Mouse (Mus musculus): ENCODE measurements around the gene Lmtk2.

The Lmtk2 gene

DNA sequence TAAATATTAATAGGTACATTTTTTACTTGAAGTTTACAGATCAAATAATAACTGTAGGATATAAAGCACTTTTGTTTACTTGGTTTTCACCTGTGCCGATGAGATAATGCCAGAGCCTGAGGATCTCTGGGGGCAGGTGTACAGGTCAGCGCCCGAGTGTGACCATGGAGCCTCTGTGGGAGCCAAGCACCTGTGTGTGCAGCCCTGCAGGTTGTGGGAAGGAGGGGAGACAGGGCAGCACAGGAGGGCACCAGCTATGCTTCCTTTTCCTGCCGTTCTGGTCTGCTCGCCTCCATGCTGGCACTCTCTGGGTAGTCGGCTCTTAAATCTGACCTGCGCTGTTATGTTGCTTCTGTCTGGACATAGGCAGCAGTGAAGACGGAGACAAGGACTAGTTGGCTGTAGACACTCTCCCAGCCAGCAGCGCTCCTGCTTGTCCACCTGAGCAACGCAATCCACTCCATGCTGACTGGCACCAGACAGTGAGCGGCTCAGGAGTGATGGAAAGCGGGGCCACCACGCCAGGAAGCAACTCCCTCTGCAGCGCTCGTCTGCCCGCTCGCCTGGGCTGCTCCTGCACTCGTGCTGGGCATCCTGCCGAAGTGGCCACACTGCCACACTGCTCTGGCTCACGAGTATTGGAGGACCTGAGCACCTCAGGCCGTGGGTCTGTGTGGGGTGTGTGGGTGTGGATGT, 84.3 kb downstream of the Lmtk2 start:
- Histone ChIP-seq H3K27me3 (ENCODE audit: insufficient read depth, low read length) (no peaks in the 10 kb centered on the region), H3K36me3 (ENCODE audit: insufficient read depth, low read length) (peaks cover 71% of the 10 kb centered on the region), H3K4me1 (replicated peaks; ENCODE audit: low read depth, low read length) (peaks cover 80% of the 10 kb centered on the region), H3K9me3 (ENCODE audit: low read length) (no peaks in the 10 kb centered on the region), H3K4me3 (replicated peaks; ENCODE audit: low read length) (peak overlapping the region; percentile 41)
- no peak for TF ChIP-seq CTCF (conservative IDR thresholded peaks at IDR 0.05; ENCODE audit: low read length)
- TF ChIP-seq POU5F1 (IDR thresholded peaks at IDR 0.05; ENCODE audit: borderline replicate concordance, low read length), result no peak

DNA sequence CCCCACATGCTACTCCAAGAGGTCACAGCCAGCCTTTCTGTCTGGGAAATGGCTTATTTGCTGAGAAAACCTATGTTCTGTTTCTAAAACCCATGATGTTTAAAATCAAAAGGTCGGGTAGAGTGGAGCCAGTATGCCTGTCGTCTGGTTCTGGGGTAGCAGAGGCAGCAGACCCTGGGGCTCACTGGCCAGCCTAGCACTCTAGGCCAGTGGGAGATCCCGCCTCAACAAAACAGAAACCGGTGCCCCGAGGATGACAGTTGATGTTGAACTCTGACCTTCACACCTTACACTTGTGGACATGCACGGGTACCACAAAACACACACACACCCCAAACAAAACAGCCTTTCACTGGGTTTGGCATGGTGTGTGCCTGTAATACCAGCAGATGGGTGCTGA, 88.2 kb downstream of the Lmtk2 start:
- TF ChIP-seq POU5F1 (IDR thresholded peaks at IDR 0.05; ENCODE audit: borderline replicate concordance, low read length) (no peak), NANOG (IDR thresholded peaks at IDR 0.05; ENCODE audit: borderline replicate concordance, low read length) (no peak), CTCF (conservative IDR thresholded peaks at IDR 0.05; ENCODE audit: low read length) (no peak)
- Histone ChIP-seq H3K27me3 (ENCODE audit: insufficient read depth, low read length) (peaks cover 17% of the 10 kb centered on the region), H3K4me1 (replicated peaks; ENCODE audit: low read depth, low read length) (peaks cover 76% of the 10 kb centered on the region), H3K36me3 (ENCODE audit: insufficient read depth, low read length) (peaks cover 50% of the 10 kb centered on the region), H3K4me3 (replicated peaks; ENCODE audit: low read length) (no peak overlapping the region), H3K9me3 (ENCODE audit: low read length) (no peaks in the 10 kb centered on the region)

DNA sequence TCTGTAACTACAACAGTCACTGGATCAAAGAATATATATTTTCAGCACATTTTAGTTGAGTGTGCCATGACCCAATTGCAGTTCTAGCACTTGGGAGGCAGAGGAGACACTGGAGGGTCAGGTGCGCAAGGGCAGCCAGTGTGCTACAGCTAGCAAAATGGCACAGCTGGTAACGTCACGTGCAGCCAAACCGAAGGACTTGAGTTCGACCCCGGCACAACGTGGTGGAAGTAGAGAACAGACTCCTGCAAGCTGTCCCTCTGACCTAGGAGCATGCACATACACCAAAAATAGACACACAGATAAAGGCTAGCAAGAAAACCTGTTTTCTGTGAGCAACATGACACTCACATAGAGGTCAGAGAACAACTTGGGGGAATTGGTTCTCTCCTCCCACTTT, 89.1 kb downstream of the Lmtk2 start:
- Histone ChIP-seq H3K27me3 (ENCODE audit: insufficient read depth, low read length) (peaks cover 17% of the 10 kb centered on the region), H3K36me3 (ENCODE audit: insufficient read depth, low read length) (peaks cover 43% of the 10 kb centered on the region), H3K4me1 (replicated peaks; ENCODE audit: low read depth, low read length) (peaks cover 76% of the 10 kb centered on the region), H3K4me3 (replicated peaks; ENCODE audit: low read length) (peak overlapping the region; percentile 68; the same call in 1 of the 2 replicates), H3K9me3 (ENCODE audit: low read length) (no peaks in the 10 kb centered on the region)
- no peak for TF ChIP-seq POU5F1 (IDR thresholded peaks at IDR 0.05; ENCODE audit: borderline replicate concordance, low read length)
- TF ChIP-seq NANOG (IDR thresholded peaks at IDR 0.05; ENCODE audit: borderline replicate concordance, low read length), result no peak
- no peak for TF ChIP-seq CTCF (conservative IDR thresholded peaks at IDR 0.05; ENCODE audit: low read length)

DNA sequence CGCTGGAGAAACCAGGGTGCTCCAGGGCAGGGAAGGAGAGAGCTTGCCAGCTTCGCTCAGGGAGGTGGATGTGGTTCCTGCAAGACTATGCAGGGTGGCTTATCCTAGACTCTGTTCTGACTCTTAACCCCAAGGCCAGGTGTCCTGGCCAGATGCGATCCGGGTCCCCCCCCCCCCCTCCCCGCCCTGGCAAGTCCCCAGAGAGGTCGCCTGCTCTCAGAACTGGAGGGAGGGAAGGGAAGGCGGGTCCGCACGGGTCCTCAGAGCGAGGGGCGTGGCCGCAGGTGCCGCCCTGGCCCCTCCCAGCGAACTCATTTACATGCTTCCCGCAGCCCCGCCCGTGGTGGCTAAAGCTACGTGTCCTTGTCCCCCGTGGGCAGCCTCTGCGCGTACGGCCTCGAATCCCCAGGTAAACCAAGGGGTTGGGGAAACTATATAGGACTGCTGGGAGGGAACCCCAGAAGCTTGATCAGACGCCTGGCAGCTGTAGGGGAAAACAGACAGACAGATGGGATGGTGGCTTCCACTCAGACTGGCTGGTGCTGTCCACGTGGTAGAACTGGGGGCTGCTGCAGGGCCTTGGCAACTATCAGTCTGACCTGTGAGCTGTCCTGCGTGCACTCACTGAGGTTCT, 89.8 kb downstream of the Lmtk2 start, which contains the start of gene Bhlha15:
Gene Bhlha15, plus strand, starts transcription at position 337 of the 634 bp plus-strand sequence.
- peaks cover 17% of the 10 kb centered on the region for H3K27me3 ChIP-seq (ENCODE audit: insufficient read depth, low read length)
- H3K9me3 ChIP-seq (ENCODE audit: low read length), result no peaks in the 10 kb centered on the region
- H3K4me1 ChIP-seq (replicated peaks; ENCODE audit: low read depth, low read length), result peaks cover 75% of the 10 kb centered on the region
- peak within 1 kb of the TSS; percentile 68 for H3K4me3 ChIP-seq (replicated peaks; ENCODE audit: low read length)
- TF ChIP-seq POU5F1 (IDR thresholded peaks at IDR 0.05; ENCODE audit: borderline replicate concordance, low read length) (no peak), NANOG (IDR thresholded peaks at IDR 0.05; ENCODE audit: borderline replicate concordance, low read length) (no peak), CTCF (conservative IDR thresholded peaks at IDR 0.05; ENCODE audit: low read length) (no peak)
- peaks cover 36% of the 10 kb centered on the region for H3K36me3 ChIP-seq (ENCODE audit: insufficient read depth, low read length)

DNA sequence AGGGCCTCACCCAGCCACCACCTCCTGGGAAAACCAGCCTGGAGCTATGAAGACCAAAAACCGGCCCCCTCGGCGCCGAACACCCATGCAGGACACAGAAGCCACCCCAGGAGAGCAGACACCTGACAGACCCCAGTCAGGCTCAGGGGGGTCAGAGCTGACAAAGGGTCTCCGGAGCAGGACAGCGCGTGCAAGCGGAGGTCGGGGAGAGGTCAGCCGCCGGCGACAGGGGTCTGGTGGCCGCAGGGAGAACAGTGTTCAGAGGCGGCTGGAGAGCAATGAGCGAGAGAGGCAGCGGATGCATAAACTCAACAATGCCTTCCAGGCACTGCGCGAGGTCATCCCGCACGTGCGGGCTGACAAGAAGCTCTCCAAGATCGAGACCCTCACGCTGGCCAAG, 90.8 kb downstream of the Lmtk2 start:
- TF ChIP-seq CTCF (conservative IDR thresholded peaks at IDR 0.05; ENCODE audit: low read length) (no peak), POU5F1 (IDR thresholded peaks at IDR 0.05; ENCODE audit: borderline replicate concordance, low read length) (no peak), NANOG (IDR thresholded peaks at IDR 0.05; ENCODE audit: borderline replicate concordance, low read length) (no peak)

DNA sequence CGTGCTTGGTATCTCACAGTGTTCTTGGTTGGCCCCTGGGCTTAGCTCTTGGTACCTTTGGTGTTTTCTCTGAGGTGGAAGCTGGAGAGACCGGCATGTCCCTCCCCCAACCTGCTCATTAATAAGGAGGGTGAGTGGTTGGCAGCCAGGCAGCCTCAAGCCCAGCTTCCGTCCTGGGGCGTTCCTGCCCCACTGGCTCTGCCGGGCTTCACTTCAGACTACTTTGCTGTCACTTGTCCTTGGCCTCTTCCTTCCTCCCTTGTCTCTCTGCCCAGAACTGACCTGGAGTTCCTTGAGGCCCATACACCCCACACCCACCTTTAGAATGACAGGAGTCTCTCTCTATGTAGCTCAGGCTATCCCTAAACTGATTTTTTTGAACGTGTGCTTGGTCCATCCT, 92.4 kb downstream of the Lmtk2 start:
- TF ChIP-seq CTCF (conservative IDR thresholded peaks at IDR 0.05; ENCODE audit: low read length) (no peak), NANOG (IDR thresholded peaks at IDR 0.05; ENCODE audit: borderline replicate concordance, low read length) (no peak), POU5F1 (IDR thresholded peaks at IDR 0.05; ENCODE audit: borderline replicate concordance, low read length) (no peak)
- Histone ChIP-seq H3K36me3 (ENCODE audit: insufficient read depth, low read length) (peaks cover 12% of the 10 kb centered on the region), H3K4me1 (replicated peaks; ENCODE audit: low read depth, low read length) (peaks cover 78% of the 10 kb centered on the region), H3K4me3 (replicated peaks; ENCODE audit: low read length) (no peak overlapping the region), H3K27me3 (ENCODE audit: insufficient read depth, low read length) (peaks cover 17% of the 10 kb centered on the region), H3K9me3 (ENCODE audit: low read length) (no peaks in the 10 kb centered on the region)

More for the DNA sequence above, 90.8 kb downstream of the Lmtk2 start:
- Histone ChIP-seq H3K9me3 (ENCODE audit: low read length) (no peaks in the 10 kb centered on the region), H3K4me1 (replicated peaks; ENCODE audit: low read depth, low read length) (peaks cover 74% of the 10 kb centered on the region), H3K4me3 (replicated peaks; ENCODE audit: low read length) (peak overlapping the region; percentile 68), H3K27me3 (ENCODE audit: insufficient read depth, low read length) (peaks cover 17% of the 10 kb centered on the region), H3K36me3 (ENCODE audit: insufficient read depth, low read length) (peaks cover 26% of the 10 kb centered on the region)

DNA sequence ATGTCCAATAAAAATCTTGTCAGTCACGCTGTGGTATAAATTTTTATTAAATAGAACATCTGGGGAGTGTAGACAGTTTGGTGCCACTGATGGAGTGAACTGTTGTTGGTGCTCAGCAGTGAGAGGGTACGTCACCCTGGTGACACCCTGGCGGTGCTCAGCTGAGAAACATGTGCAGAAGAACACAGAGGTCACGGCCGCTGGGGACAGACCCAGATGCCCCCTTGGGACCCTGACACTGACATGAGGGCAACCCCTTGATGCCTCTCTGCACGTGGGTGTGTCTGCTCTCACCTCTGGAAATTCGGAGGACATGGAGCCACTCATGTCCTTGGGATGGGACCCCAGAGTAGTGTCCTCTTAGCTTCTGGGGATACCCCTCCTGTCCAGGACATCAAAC, 94.2 kb downstream of the Lmtk2 start:
- Histone ChIP-seq H3K4me1 (replicated peaks; ENCODE audit: low read depth, low read length) (peaks cover 68% of the 10 kb centered on the region), H3K9me3 (ENCODE audit: low read length) (no peaks in the 10 kb centered on the region), H3K27me3 (ENCODE audit: insufficient read depth, low read length) (peaks cover 17% of the 10 kb centered on the region), H3K4me3 (replicated peaks; ENCODE audit: low read length) (no peak overlapping the region), H3K36me3 (ENCODE audit: insufficient read depth, low read length) (peaks cover 7% of the 10 kb centered on the region; the same call in 1 of the 2 replicates)
- TF ChIP-seq POU5F1 (IDR thresholded peaks at IDR 0.05; ENCODE audit: borderline replicate concordance, low read length) (no peak), CTCF (conservative IDR thresholded peaks at IDR 0.05; ENCODE audit: low read length) (no peak)

DNA sequence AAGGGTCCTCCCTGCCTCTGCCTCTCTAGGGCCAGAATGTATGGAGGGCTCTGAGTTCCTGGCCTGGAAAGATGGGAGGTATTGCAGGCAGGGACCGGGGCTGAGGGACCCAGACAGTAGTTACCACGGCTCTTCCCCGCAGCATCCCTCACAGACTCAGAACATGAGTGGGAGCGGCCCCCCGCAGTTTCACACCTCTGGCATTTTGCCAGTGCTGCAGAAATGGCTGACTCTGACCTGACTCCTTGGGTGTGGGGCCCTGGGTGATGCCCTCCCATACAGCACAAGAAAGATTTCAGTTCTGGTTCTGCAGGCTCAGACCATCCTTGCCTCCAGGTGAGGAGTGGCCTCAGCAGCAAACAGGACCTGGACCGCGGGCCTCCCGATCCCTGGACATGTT, 95.3 kb downstream of the Lmtk2 start:
- peaks cover 13% of the 10 kb centered on the region for H3K27me3 ChIP-seq (ENCODE audit: insufficient read depth, low read length)
- H3K4me3 ChIP-seq (replicated peaks; ENCODE audit: low read length), result no peak overlapping the region
- H3K36me3 ChIP-seq (ENCODE audit: insufficient read depth, low read length), result peaks cover 13% of the 10 kb centered on the region; the same call in 1 of the 2 replicates
- H3K4me1 ChIP-seq (replicated peaks; ENCODE audit: low read depth, low read length), result peaks cover 63% of the 10 kb centered on the region
- TF ChIP-seq CTCF (conservative IDR thresholded peaks at IDR 0.05; ENCODE audit: low read length) (no peak), POU5F1 (IDR thresholded peaks at IDR 0.05; ENCODE audit: borderline replicate concordance, low read length) (no peak)
- no peaks in the 10 kb centered on the region for H3K9me3 ChIP-seq (ENCODE audit: low read length)
